Mouse (Mus musculus) urinary bladder, postnatal 10 days (tissue): ENCODE results near the gene Fam149b.

Experiments
- DNase-seq: peaks from one replicate; pipeline ENCODE4 v3.0.0; 2022; ENCODE audit warnings: low spot score

The Fam149b gene

GRCm38 (mm10) chr14:20389446-20390079 lies 41.6 kb downstream of the Fam149b start:
- DNase-seq, result no peak

DNA sequence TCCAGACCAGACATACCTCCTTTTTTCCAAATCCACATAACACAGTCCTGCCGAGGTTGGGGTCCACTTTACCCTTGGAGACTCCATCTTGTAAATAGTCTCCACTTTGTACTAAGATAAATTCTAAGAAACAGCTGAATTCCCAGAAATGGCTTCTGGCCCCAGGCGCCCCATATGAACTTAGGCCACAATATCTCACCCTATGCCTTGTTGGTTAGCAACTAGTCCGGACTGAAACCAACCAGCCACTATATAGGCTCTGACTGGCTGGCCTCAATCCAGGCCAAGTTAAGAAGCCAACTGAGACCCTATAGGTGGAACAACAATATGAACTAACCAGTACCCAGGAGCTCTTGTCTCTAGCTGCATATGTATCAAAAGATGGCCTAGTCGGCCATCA lies 44.4 kb downstream of the Fam149b start:
- DNase-seq, result no peak

DNA sequence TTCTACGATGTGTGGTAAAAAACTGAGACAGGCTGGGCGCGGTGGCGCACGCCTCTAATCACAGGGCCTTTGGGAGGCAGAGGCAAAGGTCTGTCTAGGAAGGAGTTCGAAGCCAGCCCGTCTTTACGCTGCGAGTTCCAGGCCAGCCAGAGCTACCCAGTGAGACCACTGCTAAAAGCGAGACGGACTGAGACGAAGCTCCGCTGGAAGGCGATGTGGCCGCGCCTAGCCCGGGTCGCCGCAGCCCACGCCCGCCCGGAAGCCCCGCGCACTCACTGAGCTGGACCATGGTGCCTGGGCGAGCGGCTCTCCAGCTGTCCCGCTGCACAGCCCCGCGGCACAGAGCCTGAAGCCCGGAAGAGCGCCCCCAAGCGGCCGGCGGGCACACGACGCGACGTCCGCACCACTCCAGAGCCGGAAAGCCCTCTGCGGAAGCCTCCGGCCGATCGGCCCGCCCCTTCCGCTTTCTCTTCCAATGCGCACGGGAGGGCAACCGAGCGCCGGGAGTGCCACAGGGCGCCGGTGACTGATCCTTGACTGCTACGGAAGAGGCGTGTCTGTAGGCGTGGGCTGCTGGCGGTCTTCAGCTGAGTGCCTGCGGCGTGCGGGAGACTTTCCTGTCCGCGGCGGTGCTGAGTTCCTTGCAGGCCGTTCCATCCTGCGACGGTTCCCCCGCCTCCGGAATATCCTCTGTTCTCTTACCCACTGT lies 45.4 kb downstream of the Fam149b start, which contains the start of gene Mrps16:
TSS of gene Mrps16 (minus strand) at position 430 of the 709 bp plus-strand sequence.
- peak; percentile 73 for DNase-seq

DNA sequence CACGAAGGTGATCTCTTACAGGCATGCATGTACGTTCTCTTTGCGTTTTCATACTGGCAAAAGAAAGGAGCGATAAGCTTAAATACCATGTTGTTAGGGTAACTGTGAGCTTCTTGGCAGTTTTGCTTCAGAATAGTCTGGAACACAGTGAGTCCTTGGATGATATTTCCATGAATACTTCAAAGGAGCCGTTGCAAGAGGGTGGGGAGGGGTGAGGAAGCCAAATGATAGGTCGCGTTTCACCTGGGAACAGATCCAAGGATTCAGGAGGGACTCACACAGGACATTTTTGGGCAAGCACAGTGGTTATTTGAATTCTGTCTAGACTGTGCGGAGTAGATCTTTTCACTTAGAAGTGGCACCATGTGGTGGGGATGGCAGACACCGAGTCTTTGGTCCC lies 49.3 kb downstream of the Fam149b start:
- no peak for DNase-seq

- no peak for DNase-seq
Observed at GRCm38 (mm10) chr14:20398864-20399263, 50.9 kb downstream of the Fam149b start.

DNA sequence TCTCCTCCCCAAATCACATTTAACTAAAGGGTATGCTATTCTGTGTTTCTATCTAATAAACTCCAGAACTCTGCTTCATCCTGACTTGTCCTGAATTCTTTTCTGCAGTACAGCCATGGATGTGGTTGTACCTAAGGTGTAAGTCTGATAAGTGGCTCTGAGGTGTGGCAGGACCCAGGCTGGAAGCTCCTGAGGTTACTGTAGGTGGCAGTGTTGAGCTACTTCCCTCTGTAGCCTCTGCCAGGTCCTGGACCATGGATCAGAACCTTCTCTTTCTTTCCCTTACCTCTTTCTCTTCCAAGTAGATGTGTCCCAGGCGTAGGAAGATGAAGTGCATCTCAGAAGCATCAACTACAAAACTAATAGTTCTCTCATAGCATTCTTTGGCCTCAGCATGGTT lies 52.1 kb downstream of the Fam149b start:
- no peak for DNase-seq

DNA sequence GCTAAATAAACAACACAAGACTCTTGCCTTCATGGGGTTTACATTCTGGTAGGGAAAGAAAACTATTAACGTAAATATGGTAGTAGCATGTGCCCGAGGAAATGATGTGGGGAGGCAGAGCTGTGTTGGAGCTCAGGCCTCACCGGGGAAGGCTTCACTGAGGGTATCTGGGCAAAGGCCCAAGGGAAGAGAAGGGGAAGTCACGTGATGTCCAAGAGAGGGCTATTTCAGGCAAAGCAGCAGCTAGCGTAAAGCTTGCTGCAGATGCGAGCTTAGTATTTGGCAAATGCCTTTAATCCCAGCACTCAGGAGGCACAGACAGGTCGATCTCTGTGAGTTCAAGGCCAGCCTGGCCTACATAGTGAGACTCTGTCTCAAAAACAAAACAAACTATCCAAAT lies 74.3 kb downstream of the Fam149b start:
- DNase-seq, result no peak

GRCm38 (mm10) chr14:20423046-20423445 lies 75.1 kb downstream of the Fam149b start:
- DNase-seq, result no peak

DNA sequence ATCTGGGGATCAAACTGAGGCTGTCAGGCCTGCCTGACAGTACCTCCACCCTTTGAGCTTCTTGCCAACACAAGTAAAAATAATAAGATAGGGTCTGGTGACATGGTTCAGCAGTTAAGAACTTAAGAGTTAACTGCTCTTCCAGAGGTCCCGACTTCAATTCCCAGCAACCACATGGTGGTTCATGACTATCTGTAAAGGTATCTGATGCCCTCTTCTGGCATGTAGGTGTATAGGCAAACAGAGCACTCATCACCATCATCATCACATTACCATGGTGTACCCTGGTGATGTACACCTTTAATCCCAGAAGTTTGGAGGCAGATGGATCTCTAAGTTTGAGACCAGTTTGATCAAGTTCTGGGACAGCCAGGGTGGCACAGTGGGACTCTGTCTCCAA lies 80.6 kb downstream of the Fam149b start:
- no peak for DNase-seq

- DNase-seq, result no peak
Observed at GRCm38 (mm10) chr14:20429833-20430232, 81.9 kb downstream of the Fam149b start.

- no peak for DNase-seq
Observed at GRCm38 (mm10) chr14:20431726-20432125, 83.8 kb downstream of the Fam149b start.

DNA sequence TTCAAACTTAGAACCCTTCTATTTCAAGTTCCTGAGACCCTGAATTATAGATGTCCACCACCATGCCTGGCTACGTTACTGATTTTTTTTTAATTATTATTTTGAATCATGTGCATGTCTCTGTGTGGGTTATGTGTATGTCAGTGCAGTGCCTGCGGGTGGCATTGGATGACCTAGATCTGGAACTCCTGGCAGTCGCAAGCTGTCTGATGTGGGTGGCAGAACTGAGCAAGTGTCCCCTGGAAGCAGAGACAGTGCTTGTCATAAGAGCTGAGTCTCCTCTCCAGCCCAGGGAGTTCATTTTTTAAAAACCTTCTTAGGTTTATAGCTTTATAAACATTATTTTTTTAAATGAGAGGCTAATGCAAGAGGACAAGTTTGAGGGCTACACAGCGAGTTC lies 84.5 kb downstream of the Fam149b start:
- DNase-seq, result no peak
